Mouse (Mus musculus): Measurements from ENCODE around the gene Bcar1. TPM values are rescaled to one million over a fixed set of nuclear protein-coding genes. Genes with fewer than 3 reads are reported as not detected.

The Bcar1 gene
- 4.1 TPM in 2 replicates for polyA plus RNA-seq (2015; fragmentation: Nextera tagmentation; extraction: Ambion mirVana)

GRCm38 (mm10) chr8:111743792-111744696 lies at the start of gene Bcar1:
Gene Bcar1, minus strand, starts transcription at chr8:111743809.
- DNase-seq (ENCODE audit: low spot score), result no peak

GRCm38 (mm10) chr8:111789639-111790038 lies 46.0 kb upstream of the Bcar1 start:
- DNase-seq (ENCODE audit: low spot score), result no peak

- DNase-seq (ENCODE audit: low spot score), result no peak
Measured at GRCm38 (mm10) chr8:111789200-111789599, 45.6 kb upstream of the Bcar1 start.

- no peak for DNase-seq (ENCODE audit: low spot score)
Measured at GRCm38 (mm10) chr8:111788497-111788896, 44.9 kb upstream of the Bcar1 start.

GRCm38 (mm10) chr8:111788085-111788484 lies 44.5 kb upstream of the Bcar1 start:
- DNase-seq (ENCODE audit: low spot score), result no peak

GRCm38 (mm10) chr8:111787683-111788082 lies 44.1 kb upstream of the Bcar1 start:
- no peak for DNase-seq (ENCODE audit: low spot score)

DNA sequence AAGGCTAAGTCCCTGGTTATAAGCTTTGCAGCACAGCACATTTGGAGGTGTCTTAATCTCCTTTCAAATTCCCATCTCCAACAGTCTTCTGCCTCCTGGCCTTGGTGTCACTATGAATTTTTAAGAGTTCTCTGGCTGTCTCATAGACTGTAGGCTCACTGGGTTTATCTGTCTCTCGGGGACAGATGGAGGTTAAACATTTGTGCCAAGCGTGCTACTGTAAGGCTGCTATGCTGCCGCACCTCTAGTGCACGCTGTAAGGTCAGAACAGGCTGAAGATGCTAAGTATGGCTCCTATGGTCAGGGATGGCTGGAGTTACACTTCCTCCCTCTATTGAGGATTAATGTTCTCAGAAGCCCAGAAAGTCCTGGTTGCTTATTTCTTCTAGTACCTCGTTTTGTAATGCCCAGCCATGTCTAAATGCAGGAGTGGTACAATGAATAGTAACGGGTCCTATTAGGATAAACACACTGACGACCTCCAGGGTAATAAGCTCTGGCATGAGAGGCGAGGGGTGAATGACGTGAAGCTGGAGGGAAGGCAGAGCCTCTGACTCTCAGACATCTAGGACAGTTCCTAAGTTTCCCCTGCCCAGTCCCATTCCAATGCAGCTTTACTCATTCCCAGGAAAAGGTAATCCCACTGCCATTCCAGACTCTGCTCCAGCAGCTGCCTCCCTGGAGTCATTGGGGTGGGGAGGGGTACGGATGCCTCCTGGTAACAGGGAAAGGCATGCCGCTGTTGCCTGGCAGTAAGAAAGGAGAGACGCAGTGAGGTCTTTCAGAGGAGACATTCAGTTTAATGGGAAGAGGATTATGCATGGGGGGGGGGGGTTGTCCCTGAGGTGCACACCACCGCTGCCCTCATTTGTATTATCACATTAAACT lies 43.3 kb upstream of the Bcar1 start:
- no peak for DNase-seq (ENCODE audit: low spot score)

DNA sequence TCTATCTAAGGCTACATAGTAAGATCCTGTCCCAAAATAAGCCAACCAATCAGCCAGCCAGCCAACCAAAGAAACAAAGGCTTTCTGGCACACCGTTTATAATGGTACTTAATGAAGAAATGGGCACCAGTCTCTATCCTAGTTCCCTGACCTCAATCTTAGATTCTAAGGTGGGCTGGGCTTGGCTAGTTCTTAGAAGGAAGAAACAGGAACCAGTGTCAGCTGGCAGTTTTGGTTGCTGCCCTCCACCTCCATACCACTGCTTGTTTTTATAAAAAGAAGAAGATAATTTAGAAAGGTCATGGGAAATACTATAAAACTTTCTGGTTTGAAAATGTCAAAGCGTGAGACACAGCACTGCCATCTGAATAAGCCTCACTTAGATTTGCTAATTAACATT lies 42.5 kb upstream of the Bcar1 start:
- DNase-seq (ENCODE audit: low spot score), result no peak

DNA sequence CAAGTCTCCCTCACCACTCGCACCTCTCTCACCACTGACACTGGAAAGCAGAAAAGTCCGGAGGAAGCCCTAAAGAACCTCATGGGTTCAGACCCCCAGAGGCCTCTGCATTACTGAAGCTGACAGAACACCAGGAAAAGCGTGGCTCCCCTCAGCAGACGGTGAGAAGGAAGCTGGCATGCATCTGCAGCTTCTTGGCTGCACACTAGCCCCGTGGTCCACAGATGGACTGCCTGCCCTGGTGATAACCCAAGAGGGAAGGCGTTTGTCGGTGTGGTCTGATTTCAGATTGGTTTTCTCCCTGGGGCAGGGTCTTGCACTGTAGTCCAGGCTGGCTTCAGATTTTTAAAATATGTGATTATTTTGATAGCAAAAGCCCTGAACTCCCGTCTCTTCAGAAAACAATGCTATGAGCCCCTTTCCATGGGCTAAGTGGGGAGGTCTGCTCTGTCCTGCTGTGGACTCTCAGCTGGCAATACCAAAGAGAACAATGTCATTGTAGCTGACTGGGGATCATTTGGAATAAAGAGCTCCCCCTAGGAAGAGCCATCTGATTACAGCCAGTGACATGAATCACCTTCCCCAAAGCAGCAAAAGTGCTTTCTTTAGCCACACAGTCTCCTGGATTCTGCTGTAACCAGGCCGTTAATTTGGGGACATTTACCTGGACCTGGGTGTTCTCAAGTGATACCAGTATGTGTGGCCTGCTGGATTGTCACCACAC lies 39.2 kb upstream of the Bcar1 start:
- DNase-seq (ENCODE audit: low spot score), result no peak

DNA sequence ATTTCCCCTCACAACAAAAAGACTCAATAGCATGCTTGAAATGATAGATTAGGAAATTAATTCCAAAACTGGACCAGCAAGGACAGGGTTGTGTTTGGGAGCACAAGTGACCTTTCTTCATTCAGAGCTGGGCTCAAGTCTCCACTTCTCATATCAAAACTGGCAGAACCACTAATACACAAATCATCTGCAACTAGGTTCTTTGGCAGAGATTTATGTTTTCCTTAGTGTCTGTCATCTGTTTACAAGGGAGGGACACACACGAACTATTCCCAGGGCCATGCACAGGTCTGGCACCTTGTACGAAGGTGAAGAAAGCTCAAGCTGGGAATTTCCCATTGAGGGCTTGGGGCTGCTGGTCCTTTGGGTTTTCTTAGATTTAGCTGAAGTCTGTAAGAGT lies 38.6 kb upstream of the Bcar1 start:
- no peak for DNase-seq (ENCODE audit: low spot score)

- no peak for DNase-seq (ENCODE audit: low spot score)
Measured at GRCm38 (mm10) chr8:111780697-111781424, 37.3 kb upstream of the Bcar1 start.

DNA sequence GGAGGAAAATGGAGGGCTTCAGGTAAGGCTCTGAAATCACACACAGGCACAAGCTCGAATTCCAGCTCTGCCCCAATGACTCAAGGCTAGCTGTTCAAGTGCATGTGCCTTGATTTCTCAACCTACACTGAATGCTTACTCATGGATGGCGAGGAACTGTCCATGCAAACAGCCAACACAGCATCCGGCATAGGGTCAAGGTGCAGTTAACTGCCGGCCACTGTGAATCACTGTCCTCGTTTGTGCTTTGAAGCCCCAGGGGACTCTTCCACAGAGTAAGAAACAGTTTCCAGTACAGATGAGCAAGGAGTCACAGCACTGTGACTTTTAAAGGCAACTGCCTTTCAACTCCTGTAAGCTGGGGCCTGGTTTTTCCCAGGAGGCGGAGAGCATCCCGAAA lies 36.1 kb upstream of the Bcar1 start:
- no peak for DNase-seq (ENCODE audit: low spot score)

DNA sequence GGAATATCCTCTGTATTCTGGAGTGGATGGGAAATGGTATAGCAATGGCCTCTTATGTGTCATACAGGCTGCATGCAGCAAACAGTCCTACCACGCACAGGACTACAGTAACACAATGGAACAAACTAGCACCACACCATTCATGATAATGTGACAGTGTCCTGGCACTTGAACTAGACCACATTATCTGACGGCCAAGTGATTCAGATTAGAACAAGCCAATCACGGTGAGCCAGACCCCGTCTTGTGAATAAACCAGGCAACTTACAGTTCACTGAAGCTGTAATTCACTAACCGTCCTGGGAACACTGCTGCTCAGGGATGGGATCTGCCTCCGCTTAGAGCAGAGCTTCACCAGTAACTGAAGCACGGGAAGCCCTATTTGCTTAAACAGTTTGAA lies 35.2 kb upstream of the Bcar1 start:
- no peak for DNase-seq (ENCODE audit: low spot score)

- DNase-seq (ENCODE audit: low spot score), result no peak
Measured at GRCm38 (mm10) chr8:111776492-111776891, 32.9 kb upstream of the Bcar1 start.

GRCm38 (mm10) chr8:111775766-111776165 lies 32.2 kb upstream of the Bcar1 start:
- no peak for DNase-seq (ENCODE audit: low spot score)

DNA sequence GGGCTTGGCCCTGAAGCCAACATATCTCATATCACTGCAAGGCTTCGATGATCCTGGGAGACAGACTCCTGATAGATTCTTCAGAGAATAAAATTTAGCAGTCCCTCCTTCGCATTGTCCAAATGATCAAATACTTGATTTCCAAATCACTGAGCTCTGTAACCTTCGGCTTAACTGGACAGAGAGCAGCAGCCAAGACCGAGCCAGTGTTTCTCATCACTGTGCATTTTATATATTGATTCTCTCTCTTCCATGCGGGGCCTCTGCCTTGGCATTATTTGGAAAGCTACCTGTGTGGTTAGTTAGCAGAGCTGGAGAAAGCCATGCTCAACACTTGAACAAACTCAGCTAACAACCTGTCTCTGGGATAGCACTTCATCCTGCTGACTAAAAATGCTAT lies 29.9 kb upstream of the Bcar1 start:
- DNase-seq (ENCODE audit: low spot score), result no peak

GRCm38 (mm10) chr8:111773057-111773456 lies 29.4 kb upstream of the Bcar1 start:
- DNase-seq (ENCODE audit: low spot score), result no peak

DNA sequence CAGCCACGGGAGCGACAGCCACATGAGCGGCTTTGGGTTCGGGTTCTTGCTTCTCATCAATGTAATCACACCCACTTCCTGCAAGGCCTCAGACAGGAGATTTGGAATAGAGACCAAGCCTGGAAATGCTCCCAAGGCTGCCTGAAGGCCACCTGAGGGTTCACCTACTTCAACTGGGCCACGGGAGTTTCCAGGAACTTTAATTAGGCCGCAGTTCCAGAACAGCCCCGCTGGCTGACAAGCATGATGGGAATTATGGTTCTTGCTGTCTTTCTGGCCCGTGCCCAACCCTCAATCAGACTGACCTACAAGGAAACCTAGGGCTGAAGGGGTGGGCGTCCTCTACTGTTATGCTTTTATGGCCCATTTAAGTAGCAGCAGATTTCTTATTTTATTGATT lies 28.5 kb upstream of the Bcar1 start:
- DNase-seq (ENCODE audit: low spot score), result no peak

DNA sequence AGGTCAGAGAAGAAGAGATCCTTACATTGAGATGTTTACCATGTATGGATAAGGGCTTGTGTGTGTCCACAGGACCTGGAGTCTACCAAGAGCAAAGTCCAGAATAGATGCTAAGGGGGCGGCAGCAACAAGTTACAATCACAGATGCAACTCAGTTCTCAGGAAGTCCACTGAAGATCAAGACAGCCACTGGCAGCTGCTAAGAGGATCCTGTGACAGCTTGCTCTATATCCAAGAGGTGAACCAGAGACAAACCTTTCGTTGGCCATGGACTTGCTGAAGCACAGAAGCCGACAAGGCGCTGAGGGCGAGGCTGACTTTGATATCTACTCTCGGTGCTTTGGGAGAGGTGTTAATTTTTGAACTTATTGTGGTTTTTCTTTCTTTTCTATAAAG lies 28.0 kb upstream of the Bcar1 start:
- no peak for DNase-seq (ENCODE audit: low spot score)

DNA sequence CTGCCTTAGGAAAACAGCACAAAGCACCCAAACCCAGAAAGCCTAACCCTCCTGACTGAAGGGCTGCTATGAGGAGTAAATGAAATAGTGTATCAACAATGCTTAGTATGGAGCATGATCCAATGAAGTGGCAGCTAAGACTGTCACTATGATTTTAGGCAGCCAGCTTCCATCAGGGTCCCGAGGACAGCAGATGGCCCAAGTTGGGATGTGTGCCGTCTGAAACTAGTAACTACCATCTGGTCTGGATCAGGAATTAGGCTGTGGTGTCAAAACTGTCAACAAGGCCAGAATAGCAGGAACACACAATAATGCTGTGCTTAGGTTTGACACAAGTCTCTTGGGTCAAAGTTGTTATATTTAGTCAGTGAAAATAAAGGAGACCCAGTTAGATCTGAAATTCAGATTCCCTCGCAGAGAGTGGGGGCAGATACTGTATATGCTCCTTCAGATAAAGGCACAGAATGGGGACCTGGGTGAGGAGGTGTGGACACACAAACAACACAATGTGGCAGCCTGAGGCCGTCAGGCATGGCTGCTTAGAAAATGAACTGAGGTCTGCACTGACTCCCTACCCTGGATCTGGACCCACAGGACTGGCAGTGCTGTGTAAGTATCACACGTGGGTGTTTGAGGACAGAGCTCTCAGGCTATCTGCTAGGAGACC lies 27.5 kb upstream of the Bcar1 start:
- DNase-seq (ENCODE audit: low spot score), result no peak
